Mouse (Mus musculus) limb, embryonic 10.5 days (tissue): ENCODE measurements around the gene Scgn. TPM values are rescaled to one million over a fixed set of nuclear protein-coding genes. Genes with fewer than 3 reads are reported as not detected.
A peak's percentile ranks its signal among the peaks of the same experiment; 100 is the strongest.

Experiments
- DNase-seq: peaks from one replicate; pipeline ENCODE4 v3.0.0-alpha.2; 2017; ENCODE audit warnings: low spot score
- H3K27ac ChIP-seq: fragments of 300-500 bp; sonication (generic); 2 replicates; pipeline ENCODE4 v1.5.1; 2016; ENCODE audit warnings: mild to moderate bottlenecking
- H3K27me3 ChIP-seq: fragments of 300-500 bp; sonication (generic); 2 replicates; pipeline ENCODE4 v1.6.1; 2016; ENCODE audit warnings: low read depth, mild to moderate bottlenecking; ENCODE audit not compliant: poor library complexity, severe bottlenecking
- H3K36me3 ChIP-seq: fragments of 300-500 bp; sonication (generic); 2 replicates; pipeline ENCODE4 v1.6.1; 2016; ENCODE audit warnings: mild to moderate bottlenecking, moderate library complexity
- H3K4me1 ChIP-seq: fragments of 300-500 bp; sonication (generic); 2 replicates; pipeline ENCODE4 v1.6.1; 2016
- H3K4me3 ChIP-seq: fragments of 300-500 bp; sonication (generic); 2 replicates; pipeline ENCODE4 v1.5.1; 2016; ENCODE audit warnings: mild to moderate bottlenecking, moderate library complexity
- H3K9me3 ChIP-seq: fragments of 300-500 bp; sonication (generic); replicated peaks from 2 replicates; pipeline ENCODE4 v1.6.1; 2016; ENCODE audit warnings: mild to moderate bottlenecking
- WGBS: fragments of 180-500 bp; shearing (Covaris S2); methylation state at CpG from one replicate; pipeline ENCODE4 v1.1.7; 2016; 5-methylcytosine and 5-hydroxymethylcytosine counted together
- polyA plus RNA-seq: library from polyadenylated mRNA; unstranded; fragments of >200 nt; fragmentation: Nextera tagmentation; extraction: Ambion mirVana; gene quantifications from 2 replicates; pipeline ENCODE4 v1.2.1, GENCODE M21; 2016

Scgn gene
- polyA plus RNA-seq, 1 experiment from 2014 or later = not detected

DNA sequence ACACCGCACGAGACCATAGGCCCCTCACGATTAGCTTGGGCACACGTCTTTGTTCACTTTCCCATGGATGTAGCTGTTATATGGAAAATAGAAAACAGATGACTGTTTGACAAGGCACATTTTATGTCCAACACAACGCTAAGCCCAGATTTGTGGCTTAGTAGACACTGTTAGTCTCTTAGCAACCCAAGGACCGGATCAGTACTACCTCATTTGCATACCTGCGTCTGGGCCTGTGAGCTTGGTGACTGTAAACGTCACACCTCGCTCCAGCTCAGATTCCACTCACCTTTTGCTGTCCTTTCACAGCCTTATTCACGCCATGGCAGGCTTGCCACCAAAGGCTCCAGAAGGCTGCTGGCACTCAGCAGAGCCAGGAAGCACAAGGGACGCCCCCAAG, 60.1 kb downstream of the Scgn start:
- Histone ChIP-seq H3K36me3 (no peaks in the 10 kb centered on the region), H3K27me3 (no peaks in the 10 kb centered on the region), H3K4me3 (no peak overlapping the region; the same call in 1 of the 2 replicates), H3K27ac (peak overlapping the region; percentile 72), H3K9me3 (no peaks in the 10 kb centered on the region), H3K4me1 (peaks cover 16% of the 10 kb centered on the region)
- DNase-seq = no peak
- 51% methylated on average over 11 of the region's 11 CpGs for WGBS

DNA sequence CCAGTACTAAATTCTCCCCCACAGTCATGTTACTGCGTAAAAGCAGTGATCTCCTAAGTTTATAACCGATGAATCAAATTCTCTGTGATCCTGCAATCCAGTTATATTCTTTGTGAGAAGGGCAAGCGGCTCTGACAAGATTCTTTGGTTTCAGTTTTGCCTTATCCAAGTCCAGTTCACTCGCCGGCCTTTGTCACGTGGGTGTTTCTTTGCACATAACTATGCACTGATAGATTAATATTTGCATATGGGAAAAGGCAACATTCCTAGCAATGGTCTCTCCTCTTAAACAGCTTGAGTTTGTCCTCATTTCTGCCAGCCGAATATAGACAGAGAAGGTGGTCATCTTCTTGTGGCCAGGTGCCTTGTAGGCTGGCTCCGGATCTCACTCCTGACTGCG, 60.6 kb downstream of the Scgn start:
- WGBS = 88% methylated on average over 9 of the region's 9 CpGs
- H3K27me3 ChIP-seq = no peaks in the 10 kb centered on the region
- no peak for DNase-seq
- H3K27ac ChIP-seq = peak overlapping the region; percentile 72
- H3K4me1 ChIP-seq = peaks cover 16% of the 10 kb centered on the region
- H3K9me3 ChIP-seq = no peaks in the 10 kb centered on the region
- H3K4me3 ChIP-seq = no peak overlapping the region; the same call in 1 of the 2 replicates
- no peaks in the 10 kb centered on the region for H3K36me3 ChIP-seq

DNA sequence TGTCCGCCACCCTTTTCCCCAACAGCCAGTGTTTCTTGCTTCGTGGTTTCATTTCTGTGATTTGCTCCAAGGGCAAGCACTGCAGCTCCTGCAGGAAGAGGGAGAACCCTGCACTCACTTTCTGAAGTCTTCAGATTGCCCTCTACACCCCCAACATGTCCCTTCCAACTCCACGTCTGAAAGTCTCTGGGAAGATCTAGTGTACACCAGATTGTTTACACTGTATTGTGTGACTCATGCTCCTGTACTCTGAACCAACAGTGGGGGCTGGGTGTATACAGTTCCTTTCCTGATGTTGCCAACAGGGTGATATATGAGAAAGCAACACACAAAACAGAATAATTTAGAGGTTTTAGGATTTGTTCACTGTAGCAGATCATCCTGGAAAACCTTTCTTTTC, 62.4 kb downstream of the Scgn start:
- H3K27ac ChIP-seq = no peak overlapping the region
- H3K4me3 ChIP-seq = no peak overlapping the region
- no peaks in the 10 kb centered on the region for H3K36me3 ChIP-seq
- H3K9me3 ChIP-seq = no peaks in the 10 kb centered on the region
- 70% methylated on average over 3 of the region's 3 CpGs for WGBS
- H3K27me3 ChIP-seq = no peaks in the 10 kb centered on the region
- DNase-seq = no peak
- peaks cover 16% of the 10 kb centered on the region for H3K4me1 ChIP-seq

DNA sequence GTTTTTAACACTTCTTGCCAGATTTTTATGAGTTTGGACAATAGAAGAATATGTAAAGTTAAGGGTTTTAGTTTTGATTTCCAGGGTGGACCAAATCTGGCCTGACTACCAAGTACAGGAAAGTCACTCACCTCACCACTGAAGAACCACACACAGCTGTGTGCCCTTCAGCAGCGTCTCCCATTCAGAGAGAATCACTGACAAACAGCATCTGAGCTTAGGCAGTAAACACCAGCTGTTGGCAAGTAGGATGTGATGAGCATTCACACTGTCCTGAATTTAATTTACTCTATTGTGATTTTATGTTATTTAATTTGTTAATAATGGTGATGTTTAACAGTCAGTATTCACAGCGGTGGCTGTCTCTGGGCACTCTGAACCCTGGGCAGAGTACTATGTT, 65.2 kb downstream of the Scgn start:
- Histone ChIP-seq H3K4me1 (peaks cover 8% of the 10 kb centered on the region), H3K4me3 (no peak overlapping the region), H3K27ac (no peak overlapping the region), H3K27me3 (no peaks in the 10 kb centered on the region), H3K36me3 (no peaks in the 10 kb centered on the region), H3K9me3 (no peaks in the 10 kb centered on the region)
- no peak for DNase-seq
- 83% methylated on average over 2 of the region's 2 CpGs for WGBS

DNA sequence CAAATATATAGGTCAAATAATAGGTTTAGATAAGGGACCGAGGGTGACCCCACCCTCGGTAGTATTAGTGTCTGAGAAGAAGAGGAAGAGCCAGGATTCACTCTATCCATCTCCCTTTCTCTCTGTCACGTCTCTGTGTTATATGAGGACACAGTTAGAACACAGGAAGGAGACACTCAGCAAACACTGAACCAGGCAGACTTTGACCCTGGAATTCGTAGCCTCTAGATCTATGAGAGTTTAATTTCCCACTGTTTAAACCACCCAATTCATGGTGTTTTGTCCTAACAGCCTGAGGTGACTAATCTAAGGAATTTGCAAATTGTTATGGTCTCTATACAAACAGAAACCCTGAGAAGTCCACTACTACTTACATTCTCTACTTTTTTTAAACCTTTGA, 73.3 kb downstream of the Scgn start:
- H3K9me3 ChIP-seq = no peaks in the 10 kb centered on the region
- 85% methylated on average over 4 of the region's 4 CpGs for WGBS

DNA sequence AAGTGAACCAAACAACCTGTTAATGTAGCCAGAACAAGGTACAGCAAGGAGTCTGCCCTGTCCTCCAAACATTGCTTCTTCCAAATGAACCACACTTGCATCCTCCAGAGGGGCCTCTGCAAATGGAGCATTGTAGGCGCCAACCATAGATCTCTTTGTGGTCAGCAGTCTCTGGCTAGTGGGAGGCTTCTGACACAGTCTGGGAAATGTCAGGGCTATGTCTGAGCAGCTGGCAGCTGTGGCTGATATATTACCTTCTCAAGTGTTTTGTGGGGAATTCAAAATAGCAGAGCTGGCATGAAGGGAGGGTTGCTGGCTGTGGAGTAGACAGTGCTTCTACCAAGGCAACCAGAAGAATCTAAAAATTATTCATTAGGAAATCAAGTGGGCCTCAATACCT, 74.9 kb downstream of the Scgn start:
- no peak for DNase-seq
- Histone ChIP-seq H3K9me3 (no peaks in the 10 kb centered on the region), H3K36me3 (no peaks in the 10 kb centered on the region), H3K4me1 (peaks cover 6% of the 10 kb centered on the region), H3K27ac (no peak overlapping the region), H3K4me3 (no peak overlapping the region), H3K27me3 (no peaks in the 10 kb centered on the region)
- WGBS = 83% methylated on average over 1 of the region's 1 CpGs

More for the DNA sequence above, 73.3 kb downstream of the Scgn start:
- Histone ChIP-seq H3K27me3 (no peaks in the 10 kb centered on the region), H3K36me3 (no peaks in the 10 kb centered on the region), H3K4me3 (no peak overlapping the region), H3K27ac (no peak overlapping the region), H3K4me1 (peaks cover 6% of the 10 kb centered on the region)
- DNase-seq = no peak

DNA sequence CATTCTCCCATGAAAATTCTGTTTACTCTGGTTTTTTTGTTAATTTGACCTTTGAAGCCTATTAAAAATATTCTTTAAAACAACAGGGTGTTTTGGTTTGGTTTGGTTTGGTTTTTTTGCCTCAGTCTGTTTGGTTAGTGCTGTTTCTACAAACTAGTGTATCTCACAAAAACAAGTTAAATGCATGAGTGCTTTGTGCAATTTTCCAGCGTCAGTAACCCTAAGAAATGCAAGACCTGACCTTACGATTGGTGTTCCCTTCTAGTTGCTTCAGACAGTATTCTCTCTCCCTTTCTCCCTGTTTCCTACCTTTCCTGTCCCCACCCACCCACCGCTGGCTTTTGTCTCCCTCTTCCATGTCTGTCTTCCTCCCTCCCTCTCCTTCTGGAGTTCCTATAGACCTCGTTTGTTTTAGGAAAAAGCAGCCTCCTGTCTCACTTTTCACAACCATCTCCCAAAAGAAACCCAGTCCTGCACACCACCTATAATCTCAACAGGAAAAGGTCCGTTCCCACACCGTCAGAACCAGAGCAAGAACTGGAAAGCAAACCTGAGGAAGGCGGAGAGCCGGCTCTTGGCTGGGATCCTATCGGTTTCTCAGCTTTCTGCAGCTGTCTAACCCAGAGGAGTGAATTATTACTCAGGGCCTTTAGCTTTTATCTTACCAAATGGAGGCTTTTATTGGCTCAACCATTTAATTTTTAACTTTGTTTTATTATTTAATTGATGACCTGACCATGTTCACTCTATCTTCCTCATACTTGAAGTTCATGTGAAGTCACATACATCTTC, 76.4 kb downstream of the Scgn start, which contains the start of gene Slc17a4:
Gene Slc17a4 (minus strand): TSS at position 634 of the 792 bp plus-strand sequence.
- H3K9me3 ChIP-seq = no peaks in the 10 kb centered on the region
- no peaks in the 10 kb centered on the region for H3K27me3 ChIP-seq
- peaks cover 6% of the 10 kb centered on the region for H3K4me1 ChIP-seq
- no peak for DNase-seq
- H3K4me3 ChIP-seq = no peak within 1 kb of the TSS
- no peak within 1 kb of the TSS for H3K27ac ChIP-seq
- 79% methylated on average over 9 of the region's 9 CpGs for WGBS
- H3K36me3 ChIP-seq = no peaks in the 10 kb centered on the region

DNA sequence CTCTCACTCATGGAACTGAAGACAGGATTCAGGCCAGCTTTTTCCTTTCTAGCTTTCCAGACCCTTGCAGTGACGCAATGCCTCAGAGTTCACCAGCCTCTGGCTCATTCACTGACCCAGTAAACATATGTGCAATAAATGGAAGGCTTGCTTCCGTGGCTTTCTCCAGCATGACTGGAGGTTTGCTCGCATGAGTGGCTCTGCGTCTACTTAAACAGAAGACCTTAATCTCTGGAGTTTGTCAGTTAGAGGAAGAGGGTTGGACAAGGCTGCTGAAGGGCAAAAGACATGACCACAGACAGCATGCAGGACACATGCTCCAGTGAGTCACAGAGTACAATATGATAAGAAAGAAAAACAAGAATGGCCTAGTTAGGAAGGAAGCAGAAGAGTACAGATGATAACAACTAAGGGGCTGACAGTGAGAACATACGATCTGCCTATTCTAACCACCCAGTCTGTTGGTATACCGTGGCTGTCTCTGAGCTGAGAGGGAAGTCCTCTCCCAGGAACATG, 77.2 kb downstream of the Scgn start:
- peaks cover 6% of the 10 kb centered on the region for H3K4me1 ChIP-seq
- 67% methylated on average over 6 of the region's 6 CpGs for WGBS
- no peaks in the 10 kb centered on the region for H3K36me3 ChIP-seq
- no peak overlapping the region for H3K4me3 ChIP-seq
- no peak overlapping the region for H3K27ac ChIP-seq
- no peaks in the 10 kb centered on the region for H3K9me3 ChIP-seq
- H3K27me3 ChIP-seq = no peaks in the 10 kb centered on the region
- DNase-seq = no peak

DNA sequence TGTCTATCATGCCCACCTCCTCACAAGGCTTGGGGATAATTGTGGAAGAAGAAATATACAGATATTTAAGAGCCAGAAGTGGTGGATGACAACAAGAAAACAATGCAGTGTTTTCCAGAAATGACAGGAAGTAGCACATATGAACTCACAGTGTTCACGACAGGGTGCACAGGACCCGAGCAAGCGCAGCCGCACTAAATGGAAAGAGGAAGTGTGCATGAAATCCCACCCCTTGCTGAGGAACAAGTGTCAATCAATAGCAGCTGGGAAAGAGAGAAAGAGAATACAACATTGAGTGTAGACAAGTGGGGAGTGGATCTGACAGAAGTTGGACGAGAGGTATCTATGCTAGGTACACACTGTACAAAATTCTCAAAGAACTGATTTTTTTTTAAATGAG, 79.7 kb downstream of the Scgn start:
- H3K27ac ChIP-seq = no peak overlapping the region
- DNase-seq = no peak
- no peaks in the 10 kb centered on the region for H3K36me3 ChIP-seq
- no peaks in the 10 kb centered on the region for H3K27me3 ChIP-seq
- H3K4me1 ChIP-seq = peaks cover 6% of the 10 kb centered on the region
- no peaks in the 10 kb centered on the region for H3K9me3 ChIP-seq
- H3K4me3 ChIP-seq = no peak overlapping the region
- 89% methylated on average over 5 of the region's 5 CpGs for WGBS

DNA sequence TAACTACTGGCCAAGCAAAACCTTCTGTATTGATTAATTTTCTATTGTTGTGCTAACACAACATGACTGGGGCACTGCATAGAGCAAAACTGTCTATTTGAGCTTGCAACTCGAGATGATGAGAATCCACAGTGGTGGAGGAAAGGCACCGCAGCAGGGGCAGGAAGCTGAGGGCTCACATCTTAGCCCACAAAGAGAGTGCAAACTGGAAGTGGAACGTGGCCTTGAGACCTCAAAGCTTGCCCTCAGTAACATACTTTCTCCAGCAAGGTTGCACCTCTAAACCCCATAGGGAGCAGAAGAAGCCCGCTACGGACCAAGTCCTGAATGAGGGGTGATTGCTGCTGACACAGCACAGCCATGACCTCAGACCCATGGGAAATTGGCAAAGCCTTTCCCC, 80.9 kb downstream of the Scgn start:
- 87% methylated on average over 5 of the region's 5 CpGs for WGBS
- Histone ChIP-seq H3K4me1 (no peaks in the 10 kb centered on the region), H3K9me3 (no peaks in the 10 kb centered on the region), H3K36me3 (no peaks in the 10 kb centered on the region), H3K4me3 (no peak overlapping the region), H3K27me3 (no peaks in the 10 kb centered on the region), H3K27ac (no peak overlapping the region)
- no peak for DNase-seq

DNA sequence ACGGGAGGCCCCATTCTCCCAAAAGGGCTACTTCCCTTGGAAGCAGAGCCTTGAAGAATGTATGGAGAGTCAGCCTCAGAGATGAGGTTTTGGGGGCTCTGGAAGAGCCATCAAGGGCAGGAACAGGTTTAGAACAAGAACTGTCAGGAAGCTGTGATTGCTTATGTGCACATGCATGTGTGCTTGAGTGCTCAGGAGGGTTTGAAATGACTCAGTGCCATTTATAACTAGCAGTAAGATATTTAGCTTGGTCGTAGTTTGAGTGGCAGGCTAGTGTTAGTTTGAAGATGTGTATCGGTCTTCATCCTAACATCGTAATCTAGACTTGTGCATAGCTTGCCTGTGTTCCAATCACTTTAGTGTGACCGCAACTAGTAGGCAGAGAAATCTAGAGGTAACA, 84.1 kb downstream of the Scgn start:
- Histone ChIP-seq H3K4me3 (no peak overlapping the region), H3K36me3 (no peaks in the 10 kb centered on the region), H3K4me1 (no peaks in the 10 kb centered on the region), H3K27ac (no peak overlapping the region), H3K9me3 (no peaks in the 10 kb centered on the region), H3K27me3 (no peaks in the 10 kb centered on the region)
- no peak for DNase-seq
- WGBS = 97% methylated on average over 5 of the region's 5 CpGs
